Mouse (Mus musculus): Measurements from ENCODE around the gene Tmem211.
A peak's percentile ranks its signal among the peaks of the same experiment; 100 is the strongest.

Tmem211 gene

DNA sequence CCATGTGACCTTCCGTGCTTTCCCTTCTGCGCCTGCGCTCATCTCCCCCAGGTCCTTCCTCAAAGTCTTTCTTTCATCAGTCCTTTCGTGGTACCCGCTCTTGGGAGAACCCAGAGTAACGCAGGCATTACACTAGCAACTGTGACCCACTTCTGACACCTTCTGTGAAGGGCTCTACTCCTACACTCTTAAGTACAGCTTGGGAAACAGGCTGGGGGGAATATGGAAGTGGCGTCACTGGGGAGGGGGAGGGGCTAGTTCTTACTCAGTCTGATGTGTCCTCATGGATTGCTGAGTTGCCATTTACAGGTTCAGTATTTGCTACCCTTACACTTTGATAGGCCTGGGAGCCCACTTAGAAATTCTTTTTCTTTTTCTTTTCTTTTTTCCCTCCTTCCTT, 54.8 kb downstream of the Tmem211 start:
- no peak for DNase-seq

DNA sequence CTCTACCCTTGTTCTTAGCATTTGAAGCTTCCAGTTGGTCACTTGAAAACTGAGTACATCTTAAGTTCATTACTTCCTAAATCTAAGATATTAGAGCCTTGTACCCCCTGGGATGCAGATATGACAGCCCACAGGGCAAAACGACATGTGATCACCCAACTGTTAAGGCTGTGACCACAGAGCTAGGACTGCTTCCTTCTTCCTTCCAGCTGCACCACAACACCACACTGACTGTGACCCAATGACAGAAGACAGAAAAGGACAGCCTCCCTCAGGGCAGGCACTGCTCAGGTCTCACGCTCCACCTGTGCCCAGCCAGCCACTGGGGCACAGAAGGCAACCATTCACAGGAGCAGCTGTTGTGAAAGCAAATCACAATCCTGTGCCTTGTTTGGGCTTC, 57.0 kb downstream of the Tmem211 start:
- no peak for DNase-seq

DNA sequence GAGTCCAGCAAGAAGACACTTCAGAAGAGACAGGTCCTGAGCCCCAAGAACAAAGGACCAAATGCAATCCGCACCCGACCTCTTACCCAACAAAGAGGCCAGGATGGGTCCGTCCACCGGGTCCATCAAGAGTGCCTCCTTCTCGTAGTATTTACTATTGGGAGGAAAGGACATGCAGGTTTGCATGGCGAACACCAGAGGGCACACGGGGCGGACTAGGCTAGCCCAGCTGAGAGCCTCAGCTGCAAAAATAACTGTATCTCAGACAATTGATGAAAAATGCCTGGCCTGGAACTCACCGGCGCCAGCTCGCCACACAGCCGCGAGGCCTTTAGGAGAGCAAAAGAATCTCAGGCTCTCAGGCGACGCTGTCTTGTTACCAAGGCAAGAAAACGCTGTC, 58.8 kb downstream of the Tmem211 start:
- no peak for DNase-seq

DNA sequence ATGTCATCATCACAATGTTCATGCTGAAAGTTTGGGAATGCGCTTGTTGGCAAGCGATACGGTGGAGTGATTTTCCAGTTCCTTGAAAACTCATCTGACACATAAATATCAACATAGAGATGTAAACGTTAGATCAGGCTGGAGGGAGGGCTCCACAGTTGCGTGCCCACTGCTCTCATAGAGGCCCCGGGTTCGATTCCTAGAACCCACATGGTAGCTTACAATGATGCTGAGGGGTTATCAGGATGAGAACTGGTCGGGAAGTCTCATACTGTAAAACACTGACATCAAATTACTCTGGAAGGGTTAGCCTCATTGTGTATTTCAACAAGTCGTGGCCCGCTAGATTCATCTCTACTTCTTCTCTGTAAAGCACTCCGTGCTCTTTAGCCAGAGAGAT, 59.3 kb downstream of the Tmem211 start:
- no peak for DNase-seq

DNA sequence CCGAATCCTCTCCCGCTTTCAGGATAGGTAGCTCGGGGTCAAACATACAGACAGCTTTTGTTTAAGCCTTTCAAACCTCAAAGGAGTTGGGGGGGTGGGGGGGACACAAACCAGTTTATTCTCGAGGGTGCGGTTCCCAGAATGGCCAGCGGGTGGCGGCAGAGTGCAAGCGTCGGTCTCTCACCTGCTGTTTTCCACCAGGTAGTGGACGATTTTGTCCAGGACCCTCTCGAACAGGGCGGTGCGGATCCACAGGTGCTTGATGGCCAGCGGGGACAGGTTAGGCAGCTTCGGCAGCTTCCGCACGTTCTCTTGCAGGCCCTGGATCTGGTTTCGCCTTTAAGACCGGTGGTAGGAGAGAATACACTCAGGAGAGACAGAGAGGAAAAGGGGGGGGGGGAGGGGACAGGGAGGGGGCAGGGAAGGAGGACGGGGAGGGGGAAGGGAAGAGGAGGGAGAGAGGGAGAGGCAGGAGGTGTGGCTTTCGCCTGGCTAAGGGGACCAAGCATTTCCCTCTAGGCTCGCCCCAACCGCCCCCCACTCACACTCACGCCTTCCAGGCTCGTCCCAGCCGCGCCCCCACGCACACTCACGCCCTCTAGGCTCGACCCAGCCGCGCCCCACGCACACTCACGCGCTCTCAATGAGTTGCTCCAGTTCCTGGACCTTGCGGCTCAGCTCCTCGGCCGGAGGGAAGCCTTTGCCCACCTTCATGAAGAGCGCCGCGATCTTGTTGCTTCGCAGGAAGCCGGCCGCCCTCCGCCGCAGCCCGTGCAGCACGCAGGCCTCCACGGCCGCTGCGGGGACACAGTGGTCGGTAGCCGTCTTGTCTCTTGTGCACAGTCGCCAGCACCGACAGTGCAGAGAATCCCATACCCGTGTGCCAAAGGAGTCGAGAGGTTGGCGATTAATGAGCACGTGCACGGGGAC, 60.1 kb downstream of the Tmem211 start:
- peak; percentile 35 for DNase-seq

DNA sequence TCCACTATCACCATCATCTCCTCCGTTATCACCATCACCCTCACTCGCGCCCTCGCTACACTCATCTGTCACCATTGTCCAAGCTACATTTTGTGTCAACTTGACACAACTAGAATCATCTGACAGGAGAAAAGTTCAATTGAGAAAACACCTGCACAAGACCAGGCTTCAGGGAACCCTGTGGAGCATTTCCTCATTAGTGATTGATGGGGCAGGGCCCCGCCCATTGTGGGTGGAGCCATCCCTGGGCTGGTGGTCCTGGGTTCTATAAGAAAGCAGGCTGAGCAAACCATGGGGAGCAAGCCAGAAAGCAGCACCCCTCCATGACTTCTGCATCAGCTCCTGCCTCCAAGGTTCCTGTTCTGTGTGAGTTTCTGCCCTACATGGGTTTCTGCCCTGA, 61.1 kb downstream of the Tmem211 start:
- DNase-seq = no peak

DNA sequence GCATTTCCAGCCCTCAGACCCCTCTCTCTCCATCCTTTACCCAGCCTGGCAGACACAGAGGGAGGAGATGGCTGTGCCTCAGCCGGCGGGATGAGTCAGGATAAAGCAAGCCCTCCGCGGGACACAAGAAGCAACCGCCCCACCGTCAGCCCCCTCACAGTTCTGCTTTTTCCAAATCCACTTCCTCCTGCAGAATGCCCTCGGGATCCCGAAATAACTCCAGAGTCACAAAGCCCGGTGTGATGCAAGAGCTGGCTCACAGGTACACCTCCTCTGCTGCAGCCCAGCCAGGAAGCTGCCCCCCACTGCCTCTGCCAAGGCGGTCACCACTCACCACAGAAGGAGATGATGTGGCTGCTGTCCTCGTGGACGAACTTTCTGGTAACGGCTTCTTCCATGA, 61.8 kb downstream of the Tmem211 start:
- no peak for DNase-seq
